In genomic region chr6:12439561-12439960, GRCm38 (mm10) we compare ENCODE assay signal across 26 mouse cellular contexts.
"Had no signal": no experiment of that assay in that cellular context is flagged by ENCODE, and none has a peak within 500 bp of the region (broad histone marks: within the 10 kb centered on the region; RNA-seq: fewer than 3 reads in every experiment).

No protein-coding gene starts in this region.

- H3K27ac ChIP-seq: heart, embryonic 10.5 days; hindbrain, embryonic 10.5 days; hindbrain, embryonic 12.5 days; hindbrain, embryonic 14.5 days; intestine, embryonic 15.5 days; kidney, embryonic 15.5 days; kidney, postnatal 0 days; layer of hippocampus, adult 2 months; left cerebral cortex, adult 2 months; limb, embryonic 10.5 days; limb, embryonic 12.5 days; liver, embryonic 13.5 days; liver, embryonic 15.5 days had no signal

- H3K9me3 ChIP-seq: heart, embryonic 10.5 days; heart, embryonic 12.5 days; hindbrain, embryonic 10.5 days; hindbrain, embryonic 12.5 days; intestine, embryonic 15.5 days; kidney, embryonic 15.5 days; limb, embryonic 10.5 days; limb, embryonic 12.5 days; liver, embryonic 13.5 days; liver, embryonic 15.5 days had no signal

- H3K4me1 ChIP-seq: heart, embryonic 10.5 days; heart, embryonic 12.5 days; hindbrain, embryonic 10.5 days; hindbrain, embryonic 12.5 days; intestine, embryonic 15.5 days; kidney, embryonic 15.5 days; limb, embryonic 10.5 days; limb, embryonic 12.5 days; liver, embryonic 13.5 days; liver, embryonic 15.5 days had no signal

- H3K4me3 ChIP-seq: heart, embryonic 10.5 days; heart, embryonic 12.5 days; hindbrain, embryonic 10.5 days; hindbrain, embryonic 12.5 days; intestine, embryonic 15.5 days; kidney, embryonic 15.5 days; layer of hippocampus, adult 2 months; left cerebral cortex, adult 2 months; limb, embryonic 10.5 days; limb, embryonic 12.5 days; liver, embryonic 13.5 days; liver, embryonic 15.5 days had no signal

- H3K36me3 ChIP-seq: heart, embryonic 10.5 days; heart, embryonic 12.5 days; hindbrain, embryonic 10.5 days; hindbrain, embryonic 12.5 days; intestine, embryonic 15.5 days; kidney, embryonic 15.5 days; limb, embryonic 10.5 days; limb, embryonic 12.5 days; liver, embryonic 13.5 days; liver, embryonic 15.5 days had no signal

- H3K27me3 ChIP-seq: heart, embryonic 12.5 days; hindbrain, embryonic 12.5 days; intestine, embryonic 15.5 days; kidney, embryonic 15.5 days; limb, embryonic 12.5 days; liver, embryonic 13.5 days; liver, embryonic 15.5 days had no signal

- DNase-seq: forebrain, postnatal 0 days; gastrocnemius, postnatal 14 days; gastrocnemius, postnatal 36 days; heart, adult 18-20 months; heart, postnatal 10 days; heart, postnatal 4 days; kidney, postnatal 25 days; kidney, postnatal 4 days; liver; liver, embryonic 13.5 days had no signal

- ATAC-seq: forebrain, postnatal 0 days; hindbrain, embryonic 16.5 days; inflammation-experienced regulatory T-cells, adult 6 months; intestine, embryonic 15.5 days; intestine, postnatal 0 days had no signal

- H3K4me2 ChIP-seq: heart, embryonic 12.5 days; hindbrain, embryonic 12.5 days; hindbrain, embryonic 14.5 days; intestine, embryonic 15.5 days; kidney, embryonic 15.5 days; limb, embryonic 12.5 days; liver, embryonic 13.5 days; liver, embryonic 15.5 days had no signal

- H3K9ac ChIP-seq: forebrain, postnatal 0 days; heart, embryonic 12.5 days; hindbrain, embryonic 12.5 days; hindbrain, embryonic 14.5 days; intestine, embryonic 15.5 days; kidney, embryonic 15.5 days; limb, embryonic 12.5 days; liver, embryonic 13.5 days; liver, embryonic 15.5 days had no signal
